In genomic region chr19:8919684-8920072, GRCm38 (mm10) we compare ENCODE assay signal across 8 mouse cellular contexts. TPM values are rescaled to one million over a fixed set of nuclear protein-coding genes. Genes with fewer than 3 reads are reported as not detected.
DNase-seq lines count a peak whose midpoint lies in the region; ATAC-seq and TF ChIP-seq lines count a peak whose summit lies in the region.

No protein-coding gene starts in this region.

- no peak overlapping the region for H3K9ac ChIP-seq in kidney, postnatal 0 days (ENCODE audit: low read depth, low read length)
- peak overlapping the region; percentile 78 for H3K9ac ChIP-seq in intestine, embryonic 14.5 days (ENCODE audit: low read length)
- H3K9ac ChIP-seq in neural tube, embryonic 12.5 days = no peak overlapping the region; the same call in 1 of the 2 replicates

- peak overlapping the region; percentile 63 for H3K4me2 ChIP-seq in kidney, postnatal 0 days (ENCODE audit: low read length)
- peak overlapping the region; percentile 65 for H3K4me2 ChIP-seq in intestine, embryonic 14.5 days (ENCODE audit: low read length)
- H3K4me2 ChIP-seq in neural tube, embryonic 12.5 days (replicated peaks) = peak overlapping the region; percentile 71

- no peak for DNase-seq in kidney, postnatal 0 days (ENCODE audit: low spot score)
- DNase-seq in kidney, adult 11 months = no peak
- no peak for DNase-seq in embryonic facial prominence, embryonic 10.5 days (ENCODE audit: low spot score)
- DNase-seq in intestine, embryonic 14.5 days (ENCODE audit: low spot score) = no peak
- DNase-seq in layer of hippocampus, postnatal 14 days (ENCODE audit: low spot score in 2 of 2) = no peak
- DNase-seq in right cerebral cortex, adult 18-20 months = no peak

- H3K27ac ChIP-seq in kidney, postnatal 0 days = peak overlapping the region; percentile 91
- peak overlapping the region; percentile 92 for H3K27ac ChIP-seq in embryonic facial prominence, embryonic 10.5 days (replicated peaks)
- H3K27ac ChIP-seq in intestine, embryonic 14.5 days (ENCODE audit: low read depth) = peak overlapping the region; percentile 86
- H3K27ac ChIP-seq in neural tube, embryonic 12.5 days = 0 out of 2 replicates have a peak overlapping the region, but pooled peaks have one; percentile 75

- peaks cover 20% of the 10 kb centered on the region for H3K36me3 ChIP-seq in kidney, postnatal 0 days (ENCODE audit: insufficient read depth, low read length)
- peaks cover 50% of the 10 kb centered on the region for H3K36me3 ChIP-seq in embryonic facial prominence, embryonic 10.5 days (replicated peaks)
- H3K36me3 ChIP-seq in intestine, embryonic 14.5 days (ENCODE audit: control insufficient read depth, insufficient read depth, low read length) = peaks cover 38% of the 10 kb centered on the region
- peaks cover 28% of the 10 kb centered on the region for H3K36me3 ChIP-seq in neural tube, embryonic 12.5 days

- 0 out of 2 replicates have a peak overlapping the region, but pooled peaks have one; percentile 72 for H3K4me3 ChIP-seq in kidney, postnatal 0 days (replicated peaks; ENCODE audit: low read depth, low read length)
- H3K4me3 ChIP-seq in embryonic facial prominence, embryonic 10.5 days = peak overlapping the region; percentile 92
- peak overlapping the region; percentile 87 for H3K4me3 ChIP-seq in intestine, embryonic 14.5 days (ENCODE audit: low read depth, low read length)
- H3K4me3 ChIP-seq in neural tube, embryonic 12.5 days = peak overlapping the region; percentile 83

- peaks cover 7% of the 10 kb centered on the region; the same call in 1 of the 2 replicates for H3K4me1 ChIP-seq in kidney, postnatal 0 days (replicated peaks; ENCODE audit: insufficient read depth, low read length)
- peaks cover 22% of the 10 kb centered on the region for H3K4me1 ChIP-seq in embryonic facial prominence, embryonic 10.5 days
- peaks cover 11% of the 10 kb centered on the region for H3K4me1 ChIP-seq in intestine, embryonic 14.5 days (replicated peaks; ENCODE audit: control insufficient read depth, insufficient read depth, low read length)
- peaks cover 13% of the 10 kb centered on the region for H3K4me1 ChIP-seq in neural tube, embryonic 12.5 days

- WGBS in kidney, postnatal 0 days = 61% methylated on average over 6 of the region's 6 CpGs
- WGBS in embryonic facial prominence, embryonic 10.5 days = 72% methylated on average over 6 of the region's 6 CpGs
- WGBS in intestine, embryonic 14.5 days = 70% methylated on average over 6 of the region's 6 CpGs
- WGBS in neural tube, embryonic 12.5 days = 54% methylated on average over 6 of the region's 6 CpGs

- no peaks in the 10 kb centered on the region for H3K27me3 ChIP-seq in kidney, postnatal 0 days (ENCODE audit: insufficient read depth, low read length)
- H3K27me3 ChIP-seq in embryonic facial prominence, embryonic 10.5 days (replicated peaks; ENCODE audit: low read depth, poor library complexity, severe bottlenecking) = no peaks in the 10 kb centered on the region
- H3K27me3 ChIP-seq in intestine, embryonic 14.5 days (replicated peaks; ENCODE audit: control insufficient read depth, insufficient read depth, low read length) = no peaks in the 10 kb centered on the region
- no peaks in the 10 kb centered on the region for H3K27me3 ChIP-seq in neural tube, embryonic 12.5 days (replicated peaks)

- TF ChIP-seq CTCF in kidney, postnatal 0 days (IDR thresholded peaks at IDR 0.05; ENCODE audit: low read depth) = no peak

- no peak for ATAC-seq in kidney, postnatal 0 days (replicated peaks; ENCODE audit: low FRiP score, low read depth)
- ATAC-seq in intestine, embryonic 14.5 days (replicated peaks; ENCODE audit: low FRiP score, low TSS enrichment, low read depth) = no peak
- ATAC-seq in neural tube, embryonic 12.5 days (ENCODE audit: low FRiP score, low read depth) = no peak
- no peak for ATAC-seq in erythroid progenitor cell, adult 5-6 weeks (replicated peaks; ENCODE audit: low FRiP score, poor library complexity, severe bottlenecking)

- H3K9me3 ChIP-seq in kidney, postnatal 0 days (replicated peaks; ENCODE audit: low read length) = no peaks in the 10 kb centered on the region
- H3K9me3 ChIP-seq in embryonic facial prominence, embryonic 10.5 days = no peaks in the 10 kb centered on the region
- no peaks in the 10 kb centered on the region for H3K9me3 ChIP-seq in intestine, embryonic 14.5 days (ENCODE audit: control insufficient read depth, low read length)
- H3K9me3 ChIP-seq in neural tube, embryonic 12.5 days = no peaks in the 10 kb centered on the region

RNA-seq across cellular contexts. Expression of gene B3gat3, which starts 0.5 kb away (rescaled TPM):
- 44.0 and 45.1 TPM in 2 replicates for polyA plus RNA-seq in kidney, postnatal 0 days (2015; fragmentation: Nextera tagmentation; extraction: Ambion mirVana)
- polyA plus RNA-seq in embryonic facial prominence, embryonic 10.5 days (2016; fragmentation: Nextera tagmentation; extraction: Ambion mirVana) = 46.7 and 47.3 TPM in 2 replicates
- polyA plus RNA-seq in intestine, embryonic 14.5 days (2014; fragmentation: Nextera tagmentation; extraction: Ambion mirVana) = 35.7 and 36.9 TPM in 2 replicates
- 84.2 and 91.5 TPM in 2 replicates for polyA plus RNA-seq in neural tube, embryonic 12.5 days (2016; fragmentation: Nextera tagmentation; extraction: Ambion mirVana)
- 100 to 1,000 TPM; 144 to 149 TPM for total RNA-seq in layer of hippocampus, postnatal 14 days (2021)
- 16.2 and 28.1 TPM in 2 replicates for total RNA-seq in erythroid progenitor cell, adult 5-6 weeks (2015; ENCODE audit: low replicate concordance)
- total RNA-seq in erythroid progenitor cell, adult 5-6 weeks (2017; ENCODE audit: low replicate concordance) = 13.8 and 21.3 TPM in 2 replicates

RNA-seq across cellular contexts. Expression of gene Rom1, which starts 9.5 kb away (rescaled TPM):
- polyA plus RNA-seq in kidney, postnatal 0 days (2015; fragmentation: Nextera tagmentation; extraction: Ambion mirVana) = 5.7 and 6.0 TPM in 2 replicates
- polyA plus RNA-seq in embryonic facial prominence, embryonic 10.5 days (2016; fragmentation: Nextera tagmentation; extraction: Ambion mirVana) = 3.1 and 3.8 TPM in 2 replicates
- 1.1 and 1.8 TPM in 2 replicates for polyA plus RNA-seq in intestine, embryonic 14.5 days (2014; fragmentation: Nextera tagmentation; extraction: Ambion mirVana)
- 2.1 and 2.3 TPM in 2 replicates for polyA plus RNA-seq in neural tube, embryonic 12.5 days (2016; fragmentation: Nextera tagmentation; extraction: Ambion mirVana)
- 1 to 10 TPM; 3.2 to 4.0 TPM for total RNA-seq in layer of hippocampus, postnatal 14 days (2021)
- not detected in 2 replicates for total RNA-seq in erythroid progenitor cell, adult 5-6 weeks (2015; ENCODE audit: low replicate concordance)
- not detected in 2 replicates for total RNA-seq in erythroid progenitor cell, adult 5-6 weeks (2017; ENCODE audit: low replicate concordance)

RNA-seq across cellular contexts. Expression of gene Eml3, which starts 9.7 kb away (rescaled TPM):
- 25.5 and 26.2 TPM in 2 replicates for polyA plus RNA-seq in kidney, postnatal 0 days (2015; fragmentation: Nextera tagmentation; extraction: Ambion mirVana)
- polyA plus RNA-seq in embryonic facial prominence, embryonic 10.5 days (2016; fragmentation: Nextera tagmentation; extraction: Ambion mirVana) = 28.9 and 30.1 TPM in 2 replicates
- 16.8 and 18.4 TPM in 2 replicates for polyA plus RNA-seq in intestine, embryonic 14.5 days (2014; fragmentation: Nextera tagmentation; extraction: Ambion mirVana)
- 14.1 and 14.3 TPM in 2 replicates for polyA plus RNA-seq in neural tube, embryonic 12.5 days (2016; fragmentation: Nextera tagmentation; extraction: Ambion mirVana)
- 10 to 100 TPM; 11.3 to 11.7 TPM for total RNA-seq in layer of hippocampus, postnatal 14 days (2021)
- 6.5 and 9.6 TPM in 2 replicates for total RNA-seq in erythroid progenitor cell, adult 5-6 weeks (2015; ENCODE audit: low replicate concordance)
- total RNA-seq in erythroid progenitor cell, adult 5-6 weeks (2017; ENCODE audit: low replicate concordance) = 7.1 and 14.0 TPM in 2 replicates

RNA-seq across cellular contexts. Expression of gene Ganab, which starts 21.8 kb away (rescaled TPM):
- 74.6 and 80.9 TPM in 2 replicates for polyA plus RNA-seq in kidney, postnatal 0 days (2015; fragmentation: Nextera tagmentation; extraction: Ambion mirVana)
- 116 TPM in 2 replicates for polyA plus RNA-seq in embryonic facial prominence, embryonic 10.5 days (2016; fragmentation: Nextera tagmentation; extraction: Ambion mirVana)
- polyA plus RNA-seq in intestine, embryonic 14.5 days (2014; fragmentation: Nextera tagmentation; extraction: Ambion mirVana) = 89.8 and 96.4 TPM in 2 replicates
- 116 and 119 TPM in 2 replicates for polyA plus RNA-seq in neural tube, embryonic 12.5 days (2016; fragmentation: Nextera tagmentation; extraction: Ambion mirVana)
- total RNA-seq in layer of hippocampus, postnatal 14 days (2021) = 100 to 1,000 TPM; 111 to 114 TPM
- 71.0 and 83.0 TPM in 2 replicates for total RNA-seq in erythroid progenitor cell, adult 5-6 weeks (2015; ENCODE audit: low replicate concordance)
- 31.9 and 43.0 TPM in 2 replicates for total RNA-seq in erythroid progenitor cell, adult 5-6 weeks (2017; ENCODE audit: low replicate concordance)

RNA-seq across cellular contexts. Expression of gene Mta2, which starts 22.0 kb away (rescaled TPM):
- polyA plus RNA-seq in kidney, postnatal 0 days (2015; fragmentation: Nextera tagmentation; extraction: Ambion mirVana) = 103 and 116 TPM in 2 replicates
- 212 and 216 TPM in 2 replicates for polyA plus RNA-seq in embryonic facial prominence, embryonic 10.5 days (2016; fragmentation: Nextera tagmentation; extraction: Ambion mirVana)
- 40.3 and 40.7 TPM in 2 replicates for polyA plus RNA-seq in intestine, embryonic 14.5 days (2014; fragmentation: Nextera tagmentation; extraction: Ambion mirVana)
- polyA plus RNA-seq in neural tube, embryonic 12.5 days (2016; fragmentation: Nextera tagmentation; extraction: Ambion mirVana) = 175 and 177 TPM in 2 replicates
- 10 to 100 TPM; 52.4 to 56.6 TPM for total RNA-seq in layer of hippocampus, postnatal 14 days (2021)
- 59.9 and 70.3 TPM in 2 replicates for total RNA-seq in erythroid progenitor cell, adult 5-6 weeks (2015; ENCODE audit: low replicate concordance)
- total RNA-seq in erythroid progenitor cell, adult 5-6 weeks (2017; ENCODE audit: low replicate concordance) = 84.2 and 125 TPM in 2 replicates
